Mouse (Mus musculus) brain, embryonic 14.5 days (tissue): ENCODE data around the gene Nrxn2. TPM values are rescaled to one million over a fixed set of nuclear protein-coding genes. Genes with fewer than 3 reads are reported as not detected.

Experiments
- DNase-seq: peaks from one replicate; pipeline ENCODE4 v3.0.0-alpha.2; 2011; ENCODE audit warnings: low read depth
- CTCF ChIP-seq: fragments of 200-500 bp; IDR thresholded peaks from 2 replicates; pipeline ENCODE4 v1.5.1; 2012; ENCODE audit warnings: inconsistent platforms, mild to moderate bottlenecking, moderate library complexity, borderline replicate concordance; ENCODE audit not compliant: insufficient read depth, insufficient read length; ENCODE audit errors: extremely low read depth
- POLR2A ChIP-seq: fragments of 200-500 bp; IDR thresholded peaks from 2 replicates; pipeline ENCODE4 v1.6.1; 2012; ENCODE audit warnings: mild to moderate bottlenecking, inconsistent platforms, borderline replicate concordance; ENCODE audit not compliant: poor library complexity, insufficient read depth, insufficient read length, severe bottlenecking; ENCODE audit errors: extremely low read depth
- polyA plus RNA-seq: library from polyadenylated mRNA; depleted of rRNA; stranded (reverse); fragments of >200 nt; gene quantifications from 2 replicates; pipeline ENCODE4 v1.2.3, GENCODE M21; 2012

Nrxn2 gene
- polyA plus RNA-seq, 1 experiment: 311 TPM

- no peak for TF ChIP-seq POLR2A
- TF ChIP-seq CTCF: no peak
- DNase-seq: peak; percentile 96
Measured at GRCm38 (mm10) chr19:6445761-6446423, 27.4 kb downstream of the Nrxn2 start.

- TF ChIP-seq POLR2A (no peak), CTCF (no peak)
- DNase-seq: peak; percentile 63
Measured at GRCm38 (mm10) chr19:6446736-6447437, 28.4 kb downstream of the Nrxn2 start.

- TF ChIP-seq POLR2A: no peak
- TF ChIP-seq CTCF: no peak
- no peak for DNase-seq
Measured at GRCm38 (mm10) chr19:6448752-6449151, 30.2 kb downstream of the Nrxn2 start.

GRCm38 (mm10) chr19:6449841-6450240, 31.3 kb downstream of the Nrxn2 start:
- TF ChIP-seq POLR2A (no peak), CTCF (no peak)
- DNase-seq: no peak

- no peak for TF ChIP-seq POLR2A
- peak; percentile 82 for TF ChIP-seq CTCF
Measured at GRCm38 (mm10) chr19:6452030-6452494, 33.5 kb downstream of the Nrxn2 start.

GRCm38 (mm10) chr19:6452672-6453310, 34.3 kb downstream of the Nrxn2 start:
- TF ChIP-seq CTCF (no peak), POLR2A (no peak)
- peak; percentile 70 for DNase-seq

More at GRCm38 (mm10) chr19:6452030-6452494, 33.5 kb downstream of the Nrxn2 start:
- DNase-seq: peak; percentile 95

- TF ChIP-seq CTCF (no peak), POLR2A (no peak)
- peak; percentile 64 for DNase-seq
Measured at GRCm38 (mm10) chr19:6453349-6453748, 34.8 kb downstream of the Nrxn2 start.

GRCm38 (mm10) chr19:6454041-6454720, 35.6 kb downstream of the Nrxn2 start:
- TF ChIP-seq CTCF (no peak), POLR2A (no peak)
- DNase-seq: peak; percentile 46

- TF ChIP-seq CTCF: no peak
- TF ChIP-seq POLR2A: no peak
- no peak for DNase-seq
Measured at GRCm38 (mm10) chr19:6459504-6459903, 41.0 kb downstream of the Nrxn2 start.

GRCm38 (mm10) chr19:6462841-6463240, 44.3 kb downstream of the Nrxn2 start:
- no peak for DNase-seq
- TF ChIP-seq CTCF (no peak), POLR2A (no peak)

- peak; percentile 59 for DNase-seq
- TF ChIP-seq CTCF (no peak), POLR2A (no peak)
Measured at GRCm38 (mm10) chr19:6464306-6465071, 46.0 kb downstream of the Nrxn2 start.
